ENCODE assay signal across 9 mouse cellular contexts in the genomic region with DNA sequence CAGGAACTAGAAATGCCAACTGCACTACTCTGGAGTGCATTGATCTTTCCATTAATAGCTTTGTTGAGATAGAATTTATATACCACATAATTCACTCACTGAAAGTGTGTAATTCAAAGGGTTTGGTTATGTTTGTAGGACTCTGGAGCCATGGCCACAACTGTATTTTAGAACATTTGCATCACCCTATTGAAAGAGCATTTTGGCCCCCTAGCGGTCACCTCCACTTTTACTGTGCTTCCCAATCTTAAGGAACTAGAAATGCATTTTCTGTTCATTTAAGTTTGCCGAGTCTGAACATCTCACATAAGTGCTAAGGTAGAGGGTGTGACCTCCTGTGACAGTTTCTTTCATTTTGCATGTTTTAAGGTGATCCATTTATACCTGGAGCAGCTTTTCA.
DNase-seq lines count a peak whose midpoint lies in the region.
"Had no signal": no experiment of that assay in that cellular context is flagged by ENCODE, and none has a peak within 500 bp of the region (broad histone marks: within the 10 kb centered on the region; RNA-seq: fewer than 3 reads in every experiment).

No protein-coding gene starts in this region.

- peak; percentile 21 for DNase-seq in kidney, postnatal 10 days
- DNase-seq in kidney, postnatal 14 days: no peak
- DNase-seq in right cerebral cortex, postnatal 14 days: peak; percentile 11
- DNase-seq in right cerebral cortex, adult 18-20 months: no peak
- peak; percentile 51 for DNase-seq in embryo, embryonic 10.5 days (ENCODE audit: low spot score)
- DNase-seq in mesoderm, embryonic 11.5 days (ENCODE audit: low read depth, low spot score): peak; percentile 12
- DNase-seq in urinary bladder, postnatal 4 days (ENCODE audit: low spot score in 2 of 2): no peak
- no peak for DNase-seq in B cell, adult 2 months
- DNase-seq: heart, adult 18-20 months had no signal

Comparison
In these comparisons a context has a peak if more than half of its experiments do, and no peak if none do; other contexts are left out.
1. DNase-seq: peak in kidney, postnatal 10 days (single experiment), right cerebral cortex, postnatal 14 days (single experiment), embryo, embryonic 10.5 days (single experiment) and mesoderm, embryonic 11.5 days (single experiment); none in kidney, postnatal 14 days (single experiment), right cerebral cortex, adult 18-20 months (single experiment), urinary bladder, postnatal 4 days (0 of 2) and B cell, adult 2 months (0 of 2).